Comparison of ENCODE assay signal across 8 mouse cellular contexts in the genomic region with DNA sequence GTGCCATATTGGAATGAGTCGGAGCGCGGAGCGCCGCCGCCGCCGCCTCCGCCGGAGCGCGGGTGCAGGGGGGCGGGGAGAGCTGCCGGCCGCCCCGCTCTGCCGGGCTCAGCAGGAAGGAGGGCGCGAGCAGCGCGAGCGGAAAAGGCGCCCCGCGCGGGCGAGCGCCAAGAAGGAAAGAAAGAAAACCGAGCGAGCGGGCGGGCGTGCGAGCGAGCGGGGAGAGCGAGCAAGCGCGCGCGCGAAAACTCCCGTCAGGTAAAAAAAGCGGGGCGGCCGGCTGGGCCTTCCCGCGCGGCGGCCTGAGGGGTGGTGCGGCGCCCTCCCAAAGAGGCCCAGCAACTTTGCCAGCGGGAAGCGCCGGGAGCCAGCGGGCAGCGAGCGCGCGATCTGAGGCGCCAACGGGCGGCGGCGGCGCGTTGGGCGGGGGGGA. TPM values are rescaled to one million over a fixed set of nuclear protein-coding genes. Genes with fewer than 3 reads are reported as not detected.
A peak's percentile ranks its signal among the peaks of the same experiment; 100 is the strongest.
DNase-seq lines count a peak whose midpoint lies in the region; ATAC-seq and TF ChIP-seq lines count a peak whose summit lies in the region.

No protein-coding gene starts in this region.

- H3K27ac ChIP-seq in cortical plate, adult 2 months (ENCODE audit: insufficient read depth, low read length): peak overlapping the region; percentile 90
- peak overlapping the region; percentile 97 for H3K27ac ChIP-seq in midbrain, embryonic 10.5 days (replicated peaks)

- under 1% methylated on average over 62 of the region's 68 CpGs for WGBS in midbrain, embryonic 10.5 days

- ATAC-seq in inflammation-experienced regulatory T-cells, adult 6 months: peak; percentile 61

- TF ChIP-seq CTCF in cortical plate, adult 2 months (IDR thresholded peaks at IDR 0.05; ENCODE audit: extremely low read depth, insufficient read depth, low read length): no peak

- H3K27me3 ChIP-seq in midbrain, embryonic 10.5 days (ENCODE audit: low read depth, poor library complexity, severe bottlenecking): peaks cover 16% of the 10 kb centered on the region

- peaks cover 2% of the 10 kb centered on the region; the same call in 1 of the 2 replicates for H3K4me1 ChIP-seq in cortical plate, adult 2 months (ENCODE audit: control insufficient read depth, insufficient read depth, low read length)
- peaks cover 26% of the 10 kb centered on the region for H3K4me1 ChIP-seq in midbrain, embryonic 10.5 days

- TF ChIP-seq POLR2A in cortical plate, adult 2 months (IDR thresholded peaks at IDR 0.05; ENCODE audit: extremely low read depth, insufficient read depth, low read length): no peak

- no peaks in the 10 kb centered on the region for H3K36me3 ChIP-seq in midbrain, embryonic 10.5 days

- DNase-seq in gastrocnemius, adult 18-20 months (ENCODE audit: low spot score): peak; percentile 43
- DNase-seq in gastrocnemius, postnatal 10 days: no peak
- DNase-seq in gastrocnemius, postnatal 36 days: peak; percentile 72
- peak; percentile 68 for DNase-seq in left cerebral cortex, postnatal 4 days
- DNase-seq in midbrain, embryonic 10.5 days (ENCODE audit: low spot score): peak; percentile 87
- DNase-seq in skeletal muscle tissue, adult 2 months (ENCODE audit: low read depth, low spot score): peak; percentile 69

- intact Hi-C loops in gastrocnemius, postnatal 36 days (cut with DNase I): loop anchor here (5.0 kb wide), 1 partner anchor 152 kb away; no protein-coding TSS in a partner anchor
- intact Hi-C loops in left cerebral cortex, postnatal 4 days (cut with DNase I): loop anchor here (5.0 to 10.0 kb wide), 2 partner anchors 112 to 229 kb away; a partner anchor contains a TSS

- peak overlapping the region; percentile 81 for H3K4me3 ChIP-seq in cortical plate, adult 2 months (ENCODE audit: insufficient read depth, low read length)
- H3K4me3 ChIP-seq in midbrain, embryonic 10.5 days: peak overlapping the region; percentile 90

- no peaks in the 10 kb centered on the region for H3K9me3 ChIP-seq in midbrain, embryonic 10.5 days (replicated peaks)

RNA-seq across cellular contexts. Expression of a gene that starts 1.0 kb away (rescaled TPM):
- 10 to 100 TPM; 11.4 to 14.1 TPM for total RNA-seq in gastrocnemius, adult 18-20 months (2021)
- total RNA-seq in gastrocnemius, postnatal 10 days (2021): 10 to 100 TPM in 1 of 2 experiments, 1 to 10 TPM in 1; 9.7 to 12.7 TPM
- polyA plus RNA-seq in cortical plate, adult 2 months (2012; rRNA removed): 6.7 and 7.3 TPM in 2 replicates
- 1 to 10 TPM; 5.9 to 8.5 TPM for total RNA-seq in gastrocnemius, postnatal 36 days (2021)
- 1 to 10 TPM; 7.1 to 9.9 (median 9.4) TPM for polyA plus RNA-seq in inflammation-experienced regulatory T-cells, adult 6 months (2017; shearing (Covaris generic))
- total RNA-seq in left cerebral cortex, postnatal 4 days (2021): 10 to 100 TPM; 28.3 to 32.4 TPM
- 22.4 and 22.6 TPM in 2 replicates for polyA plus RNA-seq in midbrain, embryonic 10.5 days (2016; fragmentation: Nextera tagmentation; extraction: Ambion mirVana)
